Mouse (Mus musculus) liver, postnatal 0 days (tissue): ENCODE results near the gene Cib1.

Source experiments
- CTCF ChIP-seq: sonication (generic); IDR thresholded peaks from 2 replicates; pipeline ENCODE4 v1.5.1; 2016; ENCODE audit warnings: antibody characterized with exemption, low read depth
- EP300 ChIP-seq: IDR thresholded peaks from 2 replicates; pipeline ENCODE4 v1.6.1; 2016; ENCODE audit warnings: antibody characterized with exemption, low read depth, mild to moderate bottlenecking

GRCm38 (mm10) chr7:80220237-80220797, 12.3 kb downstream of the Cib1 start:
- TF ChIP-seq EP300: no peak
- TF ChIP-seq CTCF: no peak
